Mouse (Mus musculus): ENCODE results near the gene Plxnb2. TPM values are rescaled to one million over a fixed set of nuclear protein-coding genes. Genes with fewer than 3 reads are reported as not detected.

Gene Plxnb2
- 42.0 and 42.7 TPM in 2 replicates for polyA plus RNA-seq (2015; fragmentation: Nextera tagmentation; extraction: Ambion mirVana)

GRCm38 (mm10) chr15:89180571-89181229, at the start of gene Plxnb2:
Gene Plxnb2 (minus strand): TSS chr15:89180788.

GRCm38 (mm10) chr15:89210915-89211715, 30.5 kb upstream of the Plxnb2 start, which contains the start of gene Ppp6r2:
Gene Ppp6r2 (plus strand): TSS chr15:89211553.

GRCm38 (mm10) chr15:89196313-89196706, 15.7 kb upstream of the Plxnb2 start, which contains the start of gene Dennd6b:
Gene Dennd6b (minus strand): TSS chr15:89196496.

GRCm38 (mm10) chr15:89149271-89150040, 31.1 kb downstream of the Plxnb2 start, which contains the start of gene Mapk11:
Gene Mapk11 (minus strand): TSS chr15:89149628.

GRCm38 (mm10) chr15:89140659-89141252, 39.8 kb downstream of the Plxnb2 start, which contains the start of gene Mapk12:
Gene Mapk12 (minus strand): TSS chr15:89140703.

GRCm38 (mm10) chr15:89128382-89129350, 51.9 kb downstream of the Plxnb2 start, which contains the start of gene Hdac10:
Gene Hdac10 (minus strand): TSS chr15:89128700.

GRCm38 (mm10) chr15:89122649-89123366, 57.8 kb downstream of the Plxnb2 start, which contains the start of gene Tubgcp6:
Gene Tubgcp6 (minus strand): TSS chr15:89123112.

Small RNA genes within 50 kb of the gene (microRNA-seq; reads per million reads assigned to microRNA genes)
- gene Mir6958, result 1.9 reads per million in 2 experiments
- gene Mir7118, result 0.10 to 0.21 reads per million in 2 experiments

Other genes starting within 250 kb of the Plxnb2 start
- gene Ttll8, start 226.4 kb downstream of the Plxnb2 start, polyA plus RNA-seq (2015; fragmentation: Nextera tagmentation; extraction: Ambion mirVana), result 0.09 TPM in 1 of 2 replicates, not detected in the other
- not detected in 2 replicates for gene Mlc1, start 201.8 kb downstream of the Plxnb2 start, polyA plus RNA-seq (2015; fragmentation: Nextera tagmentation; extraction: Ambion mirVana)
- 0.52 and 0.74 TPM in 2 replicates for gene Mov10l1, start 197.9 kb downstream of the Plxnb2 start, polyA plus RNA-seq (2015; fragmentation: Nextera tagmentation; extraction: Ambion mirVana)
- gene Panx2, start 121.1 kb downstream of the Plxnb2 start, polyA plus RNA-seq (2015; fragmentation: Nextera tagmentation; extraction: Ambion mirVana), result 0.18 TPM in 1 of 2 replicates, not detected in the other
- 31.5 and 35.4 TPM in 2 replicates for gene Trabd, start 105.7 kb downstream of the Plxnb2 start, polyA plus RNA-seq (2015; fragmentation: Nextera tagmentation; extraction: Ambion mirVana)
- gene Selenoo, start 91.7 kb downstream of the Plxnb2 start, polyA plus RNA-seq (2015; fragmentation: Nextera tagmentation; extraction: Ambion mirVana), result 9.4 and 10.0 TPM in 2 replicates
- gene Tubgcp6, start 57.7 kb downstream of the Plxnb2 start, polyA plus RNA-seq (2015; fragmentation: Nextera tagmentation; extraction: Ambion mirVana), result 5.1 and 6.6 TPM in 2 replicates
- gene Hdac10, start 52.1 kb downstream of the Plxnb2 start, polyA plus RNA-seq (2015; fragmentation: Nextera tagmentation; extraction: Ambion mirVana), result 8.8 and 10.3 TPM in 2 replicates
- 44.6 and 44.9 TPM in 2 replicates for gene Mapk12, start 40.1 kb downstream of the Plxnb2 start, polyA plus RNA-seq (2015; fragmentation: Nextera tagmentation; extraction: Ambion mirVana)
- gene Mapk11, start 31.2 kb downstream of the Plxnb2 start, polyA plus RNA-seq (2015; fragmentation: Nextera tagmentation; extraction: Ambion mirVana), result 1.2 and 1.5 TPM in 2 replicates
- 14.0 and 17.0 TPM in 2 replicates for gene Dennd6b, start 15.7 kb upstream of the Plxnb2 start, polyA plus RNA-seq (2015; fragmentation: Nextera tagmentation; extraction: Ambion mirVana)
- 27.4 and 27.8 TPM in 2 replicates for gene Ppp6r2, start 30.8 kb upstream of the Plxnb2 start, polyA plus RNA-seq (2015; fragmentation: Nextera tagmentation; extraction: Ambion mirVana)
- gene Sbf1, start 134.5 kb upstream of the Plxnb2 start, polyA plus RNA-seq (2015; fragmentation: Nextera tagmentation; extraction: Ambion mirVana), result 23.1 and 26.3 TPM in 2 replicates
- not detected in 2 replicates for gene Adm2, start 141.9 kb upstream of the Plxnb2 start, polyA plus RNA-seq (2015; fragmentation: Nextera tagmentation; extraction: Ambion mirVana)
- gene Miox, start 153.6 kb upstream of the Plxnb2 start, polyA plus RNA-seq (2015; fragmentation: Nextera tagmentation; extraction: Ambion mirVana), result not detected in 2 replicates
- 27.3 and 34.7 TPM in 2 replicates for gene Lmf2, start 174.9 kb upstream of the Plxnb2 start, polyA plus RNA-seq (2015; fragmentation: Nextera tagmentation; extraction: Ambion mirVana)
- gene Ncaph2, start 174.9 kb upstream of the Plxnb2 start, polyA plus RNA-seq (2015; fragmentation: Nextera tagmentation; extraction: Ambion mirVana), result 58.0 and 70.8 TPM in 2 replicates
- gene Sco2, start 193.1 kb upstream of the Plxnb2 start, polyA plus RNA-seq (2015; fragmentation: Nextera tagmentation; extraction: Ambion mirVana), result 6.5 and 7.5 TPM in 2 replicates
- 0.96 and 1.4 TPM in 2 replicates for gene Tymp, start 196.3 kb upstream of the Plxnb2 start, polyA plus RNA-seq (2015; fragmentation: Nextera tagmentation; extraction: Ambion mirVana)
- 0.61 and 1.2 TPM in 2 replicates for gene Odf3b, start 198.5 kb upstream of the Plxnb2 start, polyA plus RNA-seq (2015; fragmentation: Nextera tagmentation; extraction: Ambion mirVana)
- gene Klhdc7b, start 204.1 kb upstream of the Plxnb2 start, polyA plus RNA-seq (2015; fragmentation: Nextera tagmentation; extraction: Ambion mirVana), result not detected in 2 replicates
- not detected in 2 replicates for gene Syce3, start 229.7 kb upstream of the Plxnb2 start, polyA plus RNA-seq (2015; fragmentation: Nextera tagmentation; extraction: Ambion mirVana)
- 150 and 169 TPM in 2 replicates for gene Cpt1b, start 245.1 kb upstream of the Plxnb2 start, polyA plus RNA-seq (2015; fragmentation: Nextera tagmentation; extraction: Ambion mirVana)
- gene C730034F03Rik, start 248.8 kb upstream of the Plxnb2 start, polyA plus RNA-seq (2015; fragmentation: Nextera tagmentation; extraction: Ambion mirVana), result 1.7 and 2.0 TPM in 2 replicates
- gene Gm44502, start 248.9 kb upstream of the Plxnb2 start, polyA plus RNA-seq (2015; fragmentation: Nextera tagmentation; extraction: Ambion mirVana), result 0.17 and 0.41 TPM in 2 replicates
- 71.2 and 83.3 TPM in 2 replicates for gene Chkb, start 249.1 kb upstream of the Plxnb2 start, polyA plus RNA-seq (2015; fragmentation: Nextera tagmentation; extraction: Ambion mirVana)

Measured in skeletal muscle tissue, postnatal 0 days (tissue).